Comparison of ENCODE assay signal across 8 mouse cellular contexts in genomic region chr6:56796232-56796631, GRCm38 (mm10). TPM values are rescaled to one million over a fixed set of nuclear protein-coding genes. Genes with fewer than 3 reads are reported as not detected.
DNase-seq lines count a peak whose midpoint lies in the region; ATAC-seq and TF ChIP-seq lines count a peak whose summit lies in the region.

No protein-coding gene starts in this region.

- no peak for DNase-seq in gastrocnemius, adult 2 months
- no peak for DNase-seq in gastrocnemius, adult 18-20 months (ENCODE audit: low spot score)
- no peak for DNase-seq in testis, postnatal 14 days (ENCODE audit: low spot score)
- no peak for DNase-seq in adrenal gland, postnatal 25 days
- no peak for DNase-seq in adrenal gland, adult 18-20 months (ENCODE audit: low spot score in 2 of 2)
- no peak for DNase-seq in frontal cortex, postnatal 25 days (ENCODE audit: low spot score in 2 of 2)

- ATAC-seq in liver, embryonic 12.5 days: no peak

- intact Hi-C loops in gastrocnemius, adult 2 months (cut with DNase I): loop anchor here (2.0 to 5.0 kb wide), 2 partner anchors 81 to 906 kb away; partner anchors contain the start of genes Avl9 and Lancl2

- H3K27me3 ChIP-seq in testis, adult 2 months (ENCODE audit: control insufficient read depth, insufficient read depth, low read length): no peaks in the 10 kb centered on the region
- H3K27me3 ChIP-seq in liver, embryonic 12.5 days (replicated peaks): no peaks in the 10 kb centered on the region

- peak overlapping the region; percentile 97 for H3K4me3 ChIP-seq in gastrocnemius, adult 2 months
- peak overlapping the region; percentile 97; the same call in 1 of the 2 replicates for H3K4me3 ChIP-seq in testis, adult 2 months (ENCODE audit: control insufficient read depth, low read depth, low read length)
- peak overlapping the region; percentile 92 for H3K4me3 ChIP-seq in liver, embryonic 12.5 days

- H3K27ac ChIP-seq in gastrocnemius, adult 2 months: peak overlapping the region; percentile 99
- H3K27ac ChIP-seq in testis, adult 2 months (ENCODE audit: control insufficient read depth, insufficient read depth, low read depth, low read length): peak overlapping the region; percentile 29; the same call in 1 of the 2 replicates
- H3K27ac ChIP-seq in liver, embryonic 12.5 days: peak overlapping the region; percentile 100

- H3K4me1 ChIP-seq in testis, adult 2 months (ENCODE audit: control insufficient read depth, insufficient read depth, low read length): peaks cover 2% of the 10 kb centered on the region
- peaks cover 37% of the 10 kb centered on the region for H3K4me1 ChIP-seq in liver, embryonic 12.5 days

- TF ChIP-seq CTCF in gastrocnemius, adult 2 months (IDR thresholded peaks at IDR 0.05): no peak
- TF ChIP-seq CTCF in testis, adult 2 months (IDR thresholded peaks at IDR 0.05; ENCODE audit: control insufficient read depth, insufficient read depth, insufficient replicate concordance, low read depth, low read length): no peak

- 3% methylated on average over 8 of the region's 8 CpGs for WGBS in liver, embryonic 12.5 days (ENCODE audit: insufficient replicate concordance)

- TF ChIP-seq POLR2A in testis, adult 2 months (IDR thresholded peaks at IDR 0.05; ENCODE audit: control insufficient read depth, low read depth, low read length): no peak

- H3K36me3 ChIP-seq in testis, adult 2 months (ENCODE audit: control insufficient read depth, insufficient read depth, low read length): no peaks in the 10 kb centered on the region
- H3K36me3 ChIP-seq in liver, embryonic 12.5 days: peaks cover 5% of the 10 kb centered on the region; the same call in 1 of the 2 replicates

- no peaks in the 10 kb centered on the region for H3K9me3 ChIP-seq in liver, embryonic 12.5 days (replicated peaks)

- H3K9ac ChIP-seq in liver, embryonic 12.5 days: peak overlapping the region; percentile 97

- H3K4me2 ChIP-seq in liver, embryonic 12.5 days: peak overlapping the region; percentile 80

RNA-seq across cellular contexts. Expression of gene Kbtbd2, which starts 1.4 kb away (rescaled TPM):
- total RNA-seq in gastrocnemius, adult 2 months (2021): 10 to 100 TPM; 20.7 to 26.0 TPM
- 10 to 100 TPM; 23.6 to 24.6 TPM for total RNA-seq in gastrocnemius, adult 18-20 months (2021)
- 3.7 and 5.5 TPM in 2 replicates for polyA plus RNA-seq in testis, adult 2 months (2012; rRNA removed)
- 23.9 and 25.3 TPM in 2 replicates for polyA plus RNA-seq in liver, embryonic 12.5 days (2016; fragmentation: Nextera tagmentation; extraction: Ambion mirVana)
- total RNA-seq in adrenal gland, postnatal 25 days (2021): 36.3 and 36.9 TPM in 2 replicates
- total RNA-seq in adrenal gland, adult 18-20 months (2021): 10 to 100 TPM; 29.1 to 33.0 TPM

RNA-seq across cellular contexts. Expression of gene Fkbp9, which starts 35.6 kb away (rescaled TPM):
- 10 to 100 TPM; 48.9 to 60.2 TPM for total RNA-seq in gastrocnemius, adult 2 months (2021)
- total RNA-seq in gastrocnemius, adult 18-20 months (2021): 10 to 100 TPM; 53.9 to 54.6 TPM
- polyA plus RNA-seq in testis, adult 2 months (2012; rRNA removed): 6.0 and 10.5 TPM in 2 replicates
- polyA plus RNA-seq in liver, embryonic 12.5 days (2016; fragmentation: Nextera tagmentation; extraction: Ambion mirVana): 34.3 and 35.0 TPM in 2 replicates
- 52.4 and 66.4 TPM in 2 replicates for total RNA-seq in adrenal gland, postnatal 25 days (2021)
- 10 to 100 TPM; 69.1 to 80.0 TPM for total RNA-seq in adrenal gland, adult 18-20 months (2021)

Comparison
In these comparisons a context has a peak if more than half of its experiments do, and no peak if none do; other contexts are left out.
1. H3K27ac ChIP-seq: peak in every context shown above with its lines; median percentile 100 in liver, embryonic 12.5 days; 99 in gastrocnemius, adult 2 months; 29 in testis, adult 2 months.